Mouse (Mus musculus) central nervous system, embryonic 14 days (tissue): ENCODE data around the gene Pawr. TPM values are rescaled to one million over a fixed set of nuclear protein-coding genes. Genes with fewer than 3 reads are reported as not detected.

Source experiments
- polyA plus RNA-seq: library from polyadenylated mRNA; depleted of rRNA; stranded (reverse); fragments of >200 nt; gene quantifications from 2 replicates; pipeline ENCODE4 v1.2.3, GENCODE M21; 2012; rRNA removed

Pawr gene
- polyA plus RNA-seq, result 5.6 and 5.7 TPM in 2 replicates

DNA sequence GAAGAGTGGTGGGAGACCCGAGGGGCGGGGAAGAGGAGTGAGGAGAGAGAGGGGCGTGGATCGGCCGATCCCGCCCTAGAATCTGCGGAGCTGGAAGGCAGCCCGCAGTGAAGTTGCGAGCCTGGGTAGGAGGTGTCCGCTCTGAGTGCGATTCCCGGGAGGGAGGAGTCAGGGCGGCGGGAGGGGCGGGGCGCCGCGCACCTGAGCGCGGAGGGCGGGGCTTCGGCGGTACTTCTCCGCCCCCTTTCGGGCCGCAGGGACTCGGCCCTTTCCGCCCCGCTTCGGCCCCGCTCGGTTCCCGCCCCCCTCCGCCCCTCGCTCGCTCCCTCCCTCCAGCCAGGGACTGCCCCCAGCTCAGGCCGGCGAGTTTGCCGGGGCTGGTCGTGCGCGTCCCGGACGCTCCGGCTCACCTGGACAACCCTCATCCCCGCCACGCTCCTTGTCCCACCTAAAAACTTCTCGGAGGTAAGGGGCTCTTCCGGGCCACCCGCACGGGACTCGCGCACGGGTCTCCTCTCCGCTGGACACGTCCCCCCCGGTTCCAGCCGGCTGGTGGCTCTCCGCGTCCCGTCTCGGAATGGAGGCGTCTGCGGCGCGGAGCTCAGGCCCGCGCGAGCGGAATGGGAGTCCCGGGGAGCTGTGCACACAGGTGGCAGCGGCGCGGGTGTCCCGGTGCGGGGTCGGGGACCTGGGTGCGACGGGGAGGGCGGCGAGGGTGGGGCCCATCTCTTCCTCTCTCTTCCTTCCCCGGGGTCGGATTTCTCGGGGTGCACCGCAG is at the start of gene Pawr:
Pawr (plus strand) TSS at position 338 of the 778 bp plus-strand sequence.

Other genes starting within 250 kb of the Pawr start
- 63.3 and 64.5 TPM in 2 replicates for gene Ppp1r12a, start 169.9 kb upstream of the Pawr start, polyA plus RNA-seq